Mouse (Mus musculus) layer of hippocampus, postnatal 10 days (tissue): ENCODE measurements around the gene Tbc1d10a. TPM values are rescaled to one million over a fixed set of nuclear protein-coding genes. Genes with fewer than 3 reads are reported as not detected.

Experiments
- DNase-seq, 2 experiments: peaks; one replicate each; pipeline ENCODE4 v3.0.0; 2021; ENCODE audit warnings: low spot score in 2 of 2
- total RNA-seq, 2 experiments: library from RNA; stranded (reverse); gene quantifications; 2 replicates each; pipeline ENCODE4 v1.2.3; 2021

Tbc1d10a gene
- total RNA-seq, 2 experiments from 2014 or later, result 28.4 to 31.1 TPM

- no peak for DNase-seq
These were observed 28.0 kb downstream of the Tbc1d10a start for GRCm38 (mm10) chr11:4214572-4214971.

GRCm38 (mm10) chr11:4215061-4215460 is 28.5 kb downstream of the Tbc1d10a start:
- DNase-seq, result no peak

- DNase-seq, result peak; percentile 49 to 54
These were observed 29.8 kb downstream of the Tbc1d10a start for GRCm38 (mm10) chr11:4216248-4217000.

GRCm38 (mm10) chr11:4217914-4218629 is 31.5 kb downstream of the Tbc1d10a start, which contains the start of gene Castor1:
Castor1 (plus strand) TSS chr11:4218225.
- peak; percentile 53 to 63 for DNase-seq

- DNase-seq, result no peak
These were observed 32.0 kb downstream of the Tbc1d10a start for GRCm38 (mm10) chr11:4218637-4219036.

- peak; percentile 69 to 80 for DNase-seq
These were observed 32.7 kb downstream of the Tbc1d10a start for GRCm38 (mm10) chr11:4219317-4219751.

- no peak for DNase-seq
These were observed 33.3 kb downstream of the Tbc1d10a start for GRCm38 (mm10) chr11:4219908-4220307.

GRCm38 (mm10) chr11:4220443-4221400 is 34.1 kb downstream of the Tbc1d10a start:
- peak; percentile 78 to 83 for DNase-seq

- no peak for DNase-seq
These were observed 35.7 kb downstream of the Tbc1d10a start for GRCm38 (mm10) chr11:4222046-4222950.

GRCm38 (mm10) chr11:4223393-4224188 is 37.0 kb downstream of the Tbc1d10a start:
- DNase-seq, result no peak

GRCm38 (mm10) chr11:4224223-4224622 is 37.6 kb downstream of the Tbc1d10a start:
- no peak for DNase-seq

- DNase-seq, result no peak
These were observed 40.2 kb downstream of the Tbc1d10a start for GRCm38 (mm10) chr11:4226569-4227325.

- DNase-seq, result peak; percentile 46 to 52
These were observed 41.9 kb downstream of the Tbc1d10a start for GRCm38 (mm10) chr11:4228463-4228862.

- DNase-seq, result no peak
These were observed 43.3 kb downstream of the Tbc1d10a start for GRCm38 (mm10) chr11:4229841-4230240.

- no peak for DNase-seq
These were observed 44.8 kb downstream of the Tbc1d10a start for GRCm38 (mm10) chr11:4231435-4231834.

- no peak for DNase-seq
These were observed 46.1 kb downstream of the Tbc1d10a start for GRCm38 (mm10) chr11:4232644-4233043.

- DNase-seq, result no peak
These were observed 48.6 kb downstream of the Tbc1d10a start for GRCm38 (mm10) chr11:4235052-4235655.
